Mouse (Mus musculus): Measurements from ENCODE around the gene Slc24a3. TPM values are rescaled to one million over a fixed set of nuclear protein-coding genes. Genes with fewer than 3 reads are reported as not detected.

The Slc24a3 gene
- total and polyA plus RNA-seq, 3 experiments: not detected

DNA sequence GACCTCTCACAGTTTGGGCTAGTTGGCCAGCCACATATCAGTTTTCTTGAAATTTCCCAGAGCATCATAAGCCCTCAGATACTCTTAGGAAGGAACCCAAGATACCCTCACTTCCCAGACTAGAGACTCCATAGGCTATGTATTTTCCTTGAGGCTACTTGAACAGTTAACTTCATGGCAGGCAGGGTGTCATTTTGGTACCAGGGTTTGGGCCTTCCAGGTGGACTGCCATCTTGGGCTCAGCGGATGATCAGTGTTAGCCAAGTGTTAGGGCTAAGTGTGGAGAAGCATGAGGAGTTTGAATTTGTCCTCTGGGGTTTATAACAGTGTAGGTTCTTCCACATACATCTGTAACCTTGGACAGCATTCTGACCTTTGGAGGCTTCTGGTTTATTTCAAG is 124.6 kb downstream of the Slc24a3 start:
- DNase-seq (ENCODE audit: low read depth, low spot score): no peak
- Histone ChIP-seq H3K9ac (ENCODE audit: control insufficient read depth, low read depth, low read length, poor library complexity, severe bottlenecking) (no peak overlapping the region), H3K4me3 (ENCODE audit: control insufficient read depth in 1 of 2, insufficient read depth in 1 of 2, low read depth in 2 of 2, low read length in 2 of 2) (no peak overlapping the region), H3K9me3 (replicated peaks; ENCODE audit: insufficient read depth, low read length) (no peaks in the 10 kb centered on the region), H3K27me3 (ENCODE audit: control insufficient read depth in 1 of 2, insufficient read depth in 2 of 2, low read length in 2 of 2) (no peaks in the 10 kb centered on the region), H3K4me1 (ENCODE audit: control insufficient read depth in 1 of 2, insufficient read depth in 2 of 2, low read length in 2 of 2) (no peaks in the 10 kb centered on the region), H3K79me2 (ENCODE audit: control insufficient read depth, insufficient read depth, low read length, poor library complexity) (no peaks in the 10 kb centered on the region), H3K27ac (ENCODE audit: control insufficient read depth, low read depth, low read length) (no peak overlapping the region), H3K36me3 (ENCODE audit: control insufficient read depth in 1 of 2, insufficient read depth in 2 of 2, low read length in 2 of 2) (no peaks in the 10 kb centered on the region)
- TF ChIP-seq MXI1 (IDR thresholded peaks at IDR 0.05; ENCODE audit: low read depth, low read length) (no peak), POLR2AphosphoS2 (IDR thresholded peaks at IDR 0.05; ENCODE audit: low read length) (no peak), EP300 (IDR thresholded peaks at IDR 0.05; ENCODE audit: low read depth in 1 of 2, low read length in 2 of 2) (no peak), CTCF (IDR thresholded peaks at IDR 0.05 in 2 of 3, conservative IDR thresholded peaks at IDR 0.05 in 1 of 3; ENCODE audit: control insufficient read depth in 1 of 3, insufficient read depth in 1 of 3, low read depth in 2 of 3, low read length in 3 of 3, poor library complexity in 1 of 3, severe bottlenecking in 1 of 3) (no peak), MAX (IDR thresholded peaks at IDR 0.05; ENCODE audit: low read length) (no peak), MEF2A (IDR thresholded peaks at IDR 0.05; ENCODE audit: extremely low read depth, insufficient replicate concordance, low read depth, low read length, poor library complexity, severe bottlenecking) (no peak), KAT2A (conservative IDR thresholded peaks at IDR 0.05; ENCODE audit: low read depth, low read length) (no peak), ZMIZ1 (IDR thresholded peaks at IDR 0.05; ENCODE audit: low read depth, low read length) (no peak), MAZ (IDR thresholded peaks at IDR 0.05; ENCODE audit: low read depth, low read length) (no peak), RCOR1 (IDR thresholded peaks at IDR 0.05; ENCODE audit: low read depth, low read length) (no peak), TBP (IDR thresholded peaks at IDR 0.05; ENCODE audit: low read depth, low read length) (no peak), USF2 (IDR thresholded peaks at IDR 0.05; ENCODE audit: borderline replicate concordance in 1 of 2, insufficient read depth in 1 of 2, low read depth in 1 of 2, low read length in 2 of 2) (no peak), UBTF (IDR thresholded peaks at IDR 0.05; ENCODE audit: borderline replicate concordance, insufficient read depth, low read depth, low read length) (no peak), MYC (IDR thresholded peaks at IDR 0.05; ENCODE audit: low read depth, low read length) (no peak), MYB (IDR thresholded peaks at IDR 0.05; ENCODE audit: low read depth, low read length) (no peak), ZNF384 (IDR thresholded peaks at IDR 0.05; ENCODE audit: low read depth, low read length) (no peak), ZC3H11A (IDR thresholded peaks at IDR 0.05; ENCODE audit: low read depth, low read length) (no peak), CHD2 (IDR thresholded peaks at IDR 0.05; ENCODE audit: low read length) (no peak)

DNA sequence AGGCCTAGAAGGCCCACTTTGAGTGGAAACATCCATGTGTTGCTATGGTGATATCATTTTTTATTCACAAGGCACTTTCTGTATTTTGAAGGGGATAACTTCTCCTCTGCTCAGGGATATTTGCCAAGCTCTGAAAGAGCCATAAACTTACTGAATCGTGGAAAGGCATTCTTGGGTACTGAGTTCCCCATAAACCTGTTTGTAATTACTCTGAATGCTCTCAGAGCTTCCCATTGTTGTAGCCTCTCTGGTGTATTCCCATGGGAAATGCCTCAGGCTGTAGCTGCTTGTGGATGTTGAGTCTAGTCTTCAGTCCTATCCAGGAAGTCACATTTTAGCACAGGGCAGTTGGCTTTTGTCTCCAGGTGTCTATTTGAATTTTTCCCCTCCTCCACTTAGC is 125.3 kb downstream of the Slc24a3 start:
- H3K9me3 ChIP-seq (replicated peaks; ENCODE audit: insufficient read depth, low read length): no peaks in the 10 kb centered on the region
- no peaks in the 10 kb centered on the region for H3K27me3 ChIP-seq (ENCODE audit: control insufficient read depth in 1 of 2, insufficient read depth in 2 of 2, low read length in 2 of 2)
- TF ChIP-seq HCFC1 (IDR thresholded peaks at IDR 0.05; ENCODE audit: low read depth, low read length) (no peak), BHLHE40 (IDR thresholded peaks at IDR 0.05; ENCODE audit: borderline replicate concordance, low read depth, low read length) (no peak), ZNF384 (IDR thresholded peaks at IDR 0.05; ENCODE audit: low read depth, low read length) (no peak), MAX (IDR thresholded peaks at IDR 0.05; ENCODE audit: low read length) (no peak), CHD1 (IDR thresholded peaks at IDR 0.05; ENCODE audit: low read depth, low read length) (no peak), SMC3 (IDR thresholded peaks at IDR 0.05; ENCODE audit: low read depth, low read length) (no peak), ZMIZ1 (IDR thresholded peaks at IDR 0.05; ENCODE audit: low read depth, low read length) (no peak), KAT2A (conservative IDR thresholded peaks at IDR 0.05; ENCODE audit: low read depth, low read length) (no peak), ELF1 (IDR thresholded peaks at IDR 0.05; ENCODE audit: low read depth, low read length) (no peak), MYB (IDR thresholded peaks at IDR 0.05; ENCODE audit: low read depth, low read length) (no peak), POLR2AphosphoS2 (IDR thresholded peaks at IDR 0.05; ENCODE audit: low read length) (no peak)
- H3K9ac ChIP-seq (ENCODE audit: control insufficient read depth, low read depth, low read length, poor library complexity, severe bottlenecking): no peak overlapping the region
- H3K4me1 ChIP-seq (ENCODE audit: control insufficient read depth in 1 of 2, insufficient read depth in 2 of 2, low read length in 2 of 2): no peaks in the 10 kb centered on the region
- no peak for DNase-seq (ENCODE audit: low read depth, low spot score)
- H3K4me3 ChIP-seq (ENCODE audit: control insufficient read depth in 1 of 2, insufficient read depth in 1 of 2, low read depth in 2 of 2, low read length in 2 of 2): no peak overlapping the region
- H3K36me3 ChIP-seq (ENCODE audit: control insufficient read depth in 1 of 2, insufficient read depth in 2 of 2, low read length in 2 of 2): no peaks in the 10 kb centered on the region
- no peak overlapping the region for H3K27ac ChIP-seq (ENCODE audit: control insufficient read depth, low read depth, low read length)
- no peaks in the 10 kb centered on the region for H3K79me2 ChIP-seq (ENCODE audit: control insufficient read depth, insufficient read depth, low read length, poor library complexity)
